Mouse (Mus musculus) 416B (cell line): ENCODE measurements at regions not wholly inside any gene's neighbourhood (a gene's known extent, or its start where the extent isn't known, plus 50 kb on each side); places are given as distances from the start of the nearest gene placed in this dataset.

ENCODE experiments used
- DNase-seq: peaks from one replicate; pipeline ENCODE4 v3.0.0; 2011; ENCODE audit warnings: low read depth

DNA sequence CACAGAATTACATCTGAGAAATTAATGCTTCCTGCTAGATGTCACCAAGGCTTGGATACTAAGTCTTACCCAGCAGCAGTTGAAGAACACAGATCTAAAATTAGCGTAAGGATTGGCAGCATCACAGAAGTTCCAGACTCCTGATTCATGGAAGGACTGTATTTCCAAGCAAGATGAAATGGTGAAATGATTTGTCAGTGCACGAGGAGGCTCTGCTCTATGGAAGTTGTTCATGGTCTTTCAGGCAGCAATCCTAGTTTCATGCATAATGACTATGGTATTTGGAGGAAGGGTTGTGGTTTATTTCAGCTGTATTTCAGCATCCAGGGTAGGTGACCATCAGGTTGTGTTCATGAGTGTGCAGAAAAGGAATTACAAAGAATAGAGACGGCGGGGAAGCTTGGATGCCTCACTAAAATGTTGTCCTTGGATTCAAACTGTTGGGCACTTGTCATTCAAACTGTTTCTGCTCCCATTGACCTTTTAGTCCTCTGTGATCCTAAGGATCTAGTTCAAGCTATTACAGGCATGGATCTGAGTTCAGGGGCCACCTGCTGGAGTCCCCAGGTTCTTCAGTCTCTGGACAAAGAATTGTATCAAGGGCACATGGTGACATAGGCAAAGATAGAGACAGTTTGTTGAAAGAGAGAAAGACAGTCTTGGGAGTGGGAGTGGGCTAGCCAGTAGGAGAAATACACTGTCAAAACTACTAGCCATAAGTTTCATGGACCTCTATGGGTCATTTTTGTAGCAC lies 1411.6 kb upstream of the A1bg start:
- DNase-seq = no peak

DNA sequence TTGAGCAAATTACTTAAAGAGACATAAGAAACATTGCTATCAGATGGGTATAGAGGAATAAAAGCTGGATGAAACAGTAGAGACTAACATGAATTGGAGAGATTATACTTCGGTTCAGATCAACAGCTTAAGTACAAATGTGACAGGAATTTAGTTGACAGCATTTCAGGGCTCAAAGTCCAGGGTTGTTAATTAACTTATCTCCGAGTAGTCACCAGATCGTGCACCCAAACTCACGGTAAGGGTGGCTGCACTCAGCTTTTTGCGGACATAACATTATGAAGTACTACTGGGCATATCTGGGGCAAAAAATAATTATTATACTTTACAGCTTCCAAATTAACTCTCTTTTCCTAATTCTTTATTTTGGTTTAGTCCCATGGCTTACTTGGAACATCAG lies 1409.3 kb upstream of the A1bg start:
- no peak for DNase-seq

DNA sequence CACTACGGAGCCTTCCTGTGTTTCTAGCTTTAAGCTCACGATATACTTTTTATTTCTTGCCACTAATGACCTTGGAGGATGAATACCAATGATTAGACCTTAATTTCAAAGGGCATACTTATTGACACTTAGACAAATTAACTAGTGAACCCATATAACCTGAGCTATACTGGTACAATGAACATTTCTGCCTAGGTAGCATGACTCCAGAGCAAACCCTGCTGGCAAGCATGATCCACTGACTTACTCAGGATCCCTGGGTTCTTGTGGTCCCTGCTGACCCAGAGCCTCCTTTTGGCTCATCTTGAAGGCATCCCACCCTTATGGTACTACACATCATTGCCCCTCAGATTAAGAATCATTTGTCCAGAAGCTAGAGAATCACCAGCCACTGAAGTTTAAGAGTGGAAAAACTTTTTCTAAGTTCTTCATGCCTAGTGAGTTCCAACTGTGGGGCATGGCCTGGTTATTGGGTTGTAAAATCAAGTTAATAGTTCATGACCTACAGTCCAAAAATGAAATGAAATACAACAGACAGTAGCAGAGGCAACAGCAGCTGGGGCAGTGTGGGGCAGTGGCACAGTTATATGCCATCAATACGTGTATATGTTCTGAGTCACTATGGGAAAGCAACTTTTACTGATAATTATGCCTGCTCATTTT lies 1408.5 kb upstream of the A1bg start:
- no peak for DNase-seq

- peak; percentile 9 for DNase-seq
Observed at GRCm38 (mm10) chr15:62328920-62329319, 1406.1 kb upstream of the A1bg start.

DNA sequence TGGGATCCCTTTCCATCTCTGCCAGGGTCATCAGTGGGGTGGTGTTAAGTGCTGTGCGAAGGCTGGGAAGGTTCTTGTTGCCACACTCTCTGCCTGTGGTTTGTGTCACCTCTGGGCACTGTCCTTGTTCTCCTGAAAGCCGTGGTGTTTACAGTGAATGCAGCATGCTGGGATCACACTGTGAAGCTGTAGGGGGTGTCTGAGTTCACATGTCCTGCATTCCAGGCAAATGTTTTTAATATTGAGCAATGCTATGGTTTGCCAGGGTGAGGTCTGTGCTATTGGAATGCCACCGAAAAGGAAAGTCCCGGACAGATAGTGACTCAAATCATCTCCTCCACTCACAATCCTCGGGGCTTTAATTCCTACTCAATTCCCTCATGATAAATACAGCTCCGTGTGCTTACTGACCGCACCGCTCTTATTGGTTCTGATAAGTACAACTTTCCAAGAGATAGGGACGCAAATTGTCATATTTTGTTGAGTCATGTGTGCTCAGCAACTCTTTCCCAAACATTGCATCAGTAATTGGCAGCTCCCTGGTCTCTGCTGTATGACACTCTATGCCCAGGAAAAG lies 1405.6 kb upstream of the A1bg start:
- peak; percentile 22 for DNase-seq

DNA sequence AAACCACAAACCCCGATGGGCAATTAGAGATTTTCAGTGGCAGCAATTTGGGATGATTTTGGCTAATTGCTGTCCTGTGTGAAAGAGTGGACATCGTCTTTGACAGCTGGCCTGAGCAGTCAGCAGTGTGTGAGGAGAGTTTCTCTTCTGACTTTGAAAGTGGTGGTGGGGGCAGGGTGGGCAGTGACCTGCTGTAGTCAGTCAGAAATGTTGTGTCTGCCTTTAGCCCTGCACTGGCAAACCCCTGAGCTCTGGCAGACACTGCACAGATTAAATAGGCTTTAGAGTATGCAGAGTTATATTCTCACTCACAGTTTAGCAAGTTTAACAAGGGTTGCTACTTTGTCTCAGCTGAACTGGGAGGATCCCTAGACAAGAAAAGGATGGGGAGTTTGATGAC lies 1404.7 kb upstream of the A1bg start:
- DNase-seq = no peak

GRCm38 (mm10) chr15:62326524-62326923 lies 1403.7 kb upstream of the A1bg start:
- DNase-seq = no peak

DNA sequence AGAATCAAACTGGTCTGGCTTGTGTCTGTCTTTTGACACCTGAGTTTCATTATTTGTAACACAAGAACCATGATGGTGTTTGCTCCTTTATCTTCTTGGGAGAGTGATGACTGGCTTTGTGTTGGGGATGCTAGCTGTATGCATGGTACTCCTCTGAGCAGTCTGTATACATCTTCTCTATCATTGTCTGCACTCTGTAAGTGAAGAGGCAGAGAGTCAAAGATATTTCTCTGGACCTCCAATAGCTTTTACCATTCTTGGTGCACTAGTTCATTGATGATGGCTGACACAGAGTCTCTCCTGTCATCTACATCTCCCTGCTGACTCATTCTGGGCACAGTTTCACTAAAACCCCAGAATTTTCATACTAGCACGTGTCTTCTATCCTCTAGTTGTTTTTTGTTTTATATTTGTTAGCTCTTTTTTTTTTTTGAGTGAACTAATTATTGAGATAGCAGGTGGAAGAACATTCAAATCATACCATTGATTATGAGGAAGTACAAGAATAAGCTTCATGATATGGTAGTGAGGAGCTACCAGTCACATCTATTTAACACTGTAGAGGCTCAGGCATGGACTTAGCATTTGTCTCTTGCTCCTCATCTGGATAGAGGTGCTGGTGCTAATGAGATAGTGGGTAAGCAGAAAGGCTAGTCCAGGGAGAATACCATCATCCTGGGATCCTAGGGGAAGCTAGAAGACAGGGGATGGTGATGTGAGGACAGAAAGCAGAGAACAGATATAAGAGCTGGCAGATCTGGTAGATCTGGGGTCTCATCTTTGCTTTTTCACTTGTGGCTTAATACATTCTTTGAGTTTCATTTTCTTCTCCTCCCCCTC lies 1402.9 kb upstream of the A1bg start:
- no peak for DNase-seq

GRCm38 (mm10) chr15:62320966-62321365 lies 1398.2 kb upstream of the A1bg start:
- DNase-seq = peak; percentile 85

DNA sequence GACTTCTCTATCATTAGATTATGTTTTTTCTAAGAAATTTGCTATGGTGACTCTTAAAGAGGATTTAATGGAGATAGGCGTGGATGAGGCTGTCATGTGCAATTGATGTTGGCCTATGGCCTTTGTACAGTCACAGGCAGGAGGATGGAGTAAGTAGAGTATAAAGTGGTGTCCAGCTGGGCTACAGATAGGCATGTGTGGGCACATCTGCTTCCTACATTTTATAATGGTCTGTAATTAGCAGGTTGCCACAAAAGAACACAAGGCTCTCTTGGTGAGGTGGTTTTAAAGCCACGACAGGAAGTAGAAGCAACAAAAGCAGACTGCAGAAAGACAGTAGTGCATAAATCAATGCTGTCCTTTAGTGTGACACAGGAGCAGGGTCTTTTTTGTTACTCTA lies 1391.6 kb upstream of the A1bg start:
- peak; percentile 81 for DNase-seq

GRCm38 (mm10) chr15:62302233-62302632 lies 1379.4 kb upstream of the A1bg start:
- no peak for DNase-seq

- DNase-seq = no peak
Observed at GRCm38 (mm10) chr15:62301567-62301966, 1378.8 kb upstream of the A1bg start.

- DNase-seq = peak; percentile 24
Observed at GRCm38 (mm10) chr15:62297138-62297537, 1374.3 kb upstream of the A1bg start.

GRCm38 (mm10) chr15:62295233-62295927 lies 1372.6 kb upstream of the A1bg start:
- DNase-seq = no peak

DNA sequence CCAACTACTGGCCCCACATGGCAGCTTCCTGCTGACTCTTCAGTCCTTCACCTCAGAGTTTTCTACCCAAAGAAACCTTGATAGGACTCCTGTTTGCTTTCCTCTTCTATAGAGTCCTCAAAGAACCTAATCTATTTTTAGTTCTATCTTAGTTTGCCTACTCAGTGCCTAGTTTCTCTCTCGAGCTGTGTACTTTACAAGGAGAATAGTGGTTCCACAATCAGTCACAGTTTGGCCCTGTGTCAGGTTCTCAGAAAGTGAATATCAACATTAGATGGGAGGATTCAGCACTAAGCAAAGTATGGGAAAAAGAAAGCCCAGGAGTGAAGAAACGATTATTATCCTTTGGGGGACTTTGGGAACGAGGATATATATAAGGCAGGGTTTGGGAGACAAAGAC lies 1372.0 kb upstream of the A1bg start:
- DNase-seq = no peak

GRCm38 (mm10) chr15:62292876-62293275 lies 1370.1 kb upstream of the A1bg start:
- no peak for DNase-seq

DNA sequence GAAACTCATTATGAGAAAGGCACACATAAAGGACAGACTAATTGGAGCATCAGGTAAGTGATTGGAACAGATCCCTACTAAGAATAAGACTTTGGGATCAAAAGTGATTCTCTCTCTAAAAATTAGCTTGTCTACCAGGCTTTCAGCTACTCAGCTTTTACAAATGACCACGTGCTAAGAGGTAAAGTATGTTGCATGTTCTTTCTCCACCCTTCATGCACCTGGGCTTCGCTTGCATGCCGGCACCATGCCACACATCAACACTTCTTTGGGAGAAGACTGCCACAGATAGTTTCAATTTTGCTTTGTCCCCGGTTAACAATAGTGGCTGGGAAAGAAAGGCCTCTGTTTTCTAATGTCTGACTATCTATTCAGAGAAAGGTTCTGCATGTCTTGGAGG lies 1367.9 kb upstream of the A1bg start:
- no peak for DNase-seq

GRCm38 (mm10) chr15:62286666-62287655 lies 1364.1 kb upstream of the A1bg start:
- DNase-seq = peak; percentile 80

DNA sequence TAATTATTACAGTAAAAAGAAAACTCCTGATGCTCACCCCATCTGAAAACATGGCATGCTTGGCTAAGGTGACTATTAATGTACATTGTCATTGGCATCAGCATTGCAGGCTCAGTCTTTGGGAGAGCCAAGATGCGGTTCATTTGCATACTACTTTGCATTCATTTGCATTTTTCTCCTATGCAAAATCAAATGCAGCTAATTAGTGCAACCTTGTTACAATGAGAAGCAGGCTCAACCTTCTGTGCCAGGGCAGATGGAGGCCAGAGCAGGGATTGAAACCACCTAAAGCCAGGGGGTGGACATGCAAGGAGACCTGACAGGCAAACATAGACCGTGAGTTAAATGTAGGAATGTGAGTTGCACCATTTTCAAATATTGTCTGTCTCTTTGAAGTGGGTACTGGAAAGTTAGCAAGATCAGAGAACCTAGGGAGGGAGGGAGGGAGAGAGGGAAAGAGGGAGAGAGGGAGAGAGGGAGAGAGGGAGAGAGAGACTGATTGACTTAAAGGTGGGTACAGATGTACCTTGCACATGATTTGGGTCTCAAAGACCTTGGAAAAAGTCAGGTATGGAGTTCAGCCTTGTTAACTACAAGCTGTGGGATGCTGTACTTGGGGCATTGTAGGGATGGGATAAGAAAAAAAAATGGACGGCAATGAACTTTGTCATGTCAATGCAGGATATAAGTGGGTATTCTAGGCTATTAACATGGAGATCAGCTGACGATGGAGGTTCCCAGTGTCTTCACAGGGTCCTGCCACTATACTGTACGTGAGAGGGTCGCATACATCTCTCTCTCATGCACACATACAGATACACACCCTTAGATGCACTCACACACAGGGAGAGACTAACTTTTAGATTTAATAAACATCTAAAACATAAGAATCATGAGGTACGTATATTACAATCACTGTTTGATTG lies 1362.1 kb upstream of the A1bg start:
- no peak for DNase-seq
